Mouse (Mus musculus) ZHBTc4 (cell line): Measurements from ENCODE around the gene Axin2.

ENCODE experiments used
- DNase-seq: peaks from one replicate; pipeline ENCODE4 v3.0.0-alpha.2; 2011; ENCODE audit warnings: low read depth, low spot score

The Axin2 gene

GRCm38 (mm10) chr11:108973866-108974265 is 53.7 kb downstream of the Axin2 start:
- DNase-seq = no peak

GRCm38 (mm10) chr11:108975583-108975982 is 55.4 kb downstream of the Axin2 start:
- no peak for DNase-seq

DNA sequence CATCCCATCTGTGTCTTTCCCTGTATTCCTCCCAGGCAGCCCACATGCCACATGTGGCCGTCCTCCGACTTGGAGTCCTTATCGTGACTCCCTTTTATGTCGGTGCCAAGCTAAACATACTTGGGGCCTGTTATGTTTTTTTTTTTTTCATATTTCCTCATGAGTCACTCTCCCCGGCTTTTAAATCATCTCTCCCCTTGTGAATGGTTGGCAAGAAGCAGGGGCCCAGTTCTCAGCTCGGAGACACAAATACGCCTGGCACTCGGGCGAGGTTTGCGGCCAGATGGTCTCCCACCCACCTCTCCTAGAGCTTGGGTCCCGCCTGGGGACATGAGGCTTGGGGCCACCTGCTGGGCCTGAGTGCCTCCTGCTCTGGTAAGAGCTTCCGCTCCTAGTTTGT is 60.4 kb downstream of the Axin2 start:
- no peak for DNase-seq

DNA sequence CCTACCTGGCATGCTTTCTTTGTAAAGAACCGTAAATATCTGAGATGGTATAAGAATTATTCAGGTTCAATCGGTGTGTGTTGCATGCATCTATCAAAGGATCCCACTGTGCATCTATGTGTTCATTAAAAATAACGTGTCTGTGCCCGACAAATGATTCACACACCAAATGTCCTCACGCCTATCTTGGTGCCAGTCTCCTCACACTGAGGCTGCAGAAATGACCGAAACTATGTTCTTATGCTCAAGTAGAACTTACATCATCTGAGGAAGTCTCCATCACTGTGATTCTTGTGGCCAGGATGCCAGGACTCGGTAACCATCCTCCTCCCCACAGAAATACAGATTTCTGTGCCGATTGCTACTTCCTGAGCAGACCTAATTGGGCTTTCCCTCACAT is 60.9 kb downstream of the Axin2 start:
- DNase-seq = no peak

DNA sequence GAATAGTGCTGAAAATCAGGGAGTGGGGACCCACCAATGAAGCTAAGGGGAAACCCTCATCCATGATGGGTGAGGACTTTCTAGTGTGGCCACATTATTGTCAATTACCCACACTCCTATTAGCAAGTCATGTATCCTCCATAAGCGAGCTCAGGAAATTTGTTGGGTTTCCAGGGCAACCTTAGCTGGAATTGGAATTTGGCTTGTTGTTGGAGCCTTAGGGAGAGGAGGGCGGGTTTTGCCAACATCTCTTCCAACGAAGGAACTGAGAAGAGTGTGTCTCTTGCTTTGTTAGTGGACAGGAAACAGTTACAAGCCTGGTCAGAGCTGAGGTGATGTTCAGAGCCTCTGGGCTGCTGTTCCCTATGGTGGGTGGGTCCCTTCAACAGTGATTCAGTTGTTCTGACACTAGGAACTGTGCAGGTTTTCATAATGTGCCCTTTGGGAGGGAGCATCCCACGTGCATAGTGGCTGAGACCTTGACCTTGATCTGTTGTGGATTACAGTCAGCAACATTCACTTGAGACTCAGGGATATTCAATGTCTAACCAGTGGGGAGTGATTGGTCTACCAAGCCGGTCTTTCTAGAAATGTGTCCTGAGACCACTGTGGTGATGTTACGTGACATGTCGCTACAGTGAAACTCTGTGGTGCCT is 63.4 kb downstream of the Axin2 start:
- no peak for DNase-seq

GRCm38 (mm10) chr11:108984711-108985419 is 64.7 kb downstream of the Axin2 start:
- DNase-seq = no peak

GRCm38 (mm10) chr11:108985836-108986235 is 65.7 kb downstream of the Axin2 start:
- DNase-seq = no peak

- DNase-seq = no peak
These were observed 67.1 kb downstream of the Axin2 start for GRCm38 (mm10) chr11:108987226-108987625.

DNA sequence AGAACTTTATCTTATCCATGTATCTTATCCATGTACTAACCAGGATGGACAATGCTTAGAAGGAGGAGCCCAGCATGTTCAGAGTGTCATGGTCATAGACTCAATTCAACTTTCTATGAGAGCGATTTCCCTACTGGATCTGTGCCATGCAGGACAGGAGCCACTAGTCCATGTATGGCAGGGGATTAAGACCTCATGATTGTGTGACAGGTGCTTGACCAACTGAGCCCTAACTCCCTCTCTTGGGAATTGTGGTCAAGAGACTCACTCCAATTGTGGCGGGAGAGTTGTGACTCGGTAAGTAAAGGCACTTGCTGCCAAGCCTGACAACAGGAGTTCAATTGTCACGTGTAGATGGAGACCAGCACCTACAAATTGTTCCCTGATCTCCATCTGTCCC is 67.6 kb downstream of the Axin2 start:
- DNase-seq = no peak

DNA sequence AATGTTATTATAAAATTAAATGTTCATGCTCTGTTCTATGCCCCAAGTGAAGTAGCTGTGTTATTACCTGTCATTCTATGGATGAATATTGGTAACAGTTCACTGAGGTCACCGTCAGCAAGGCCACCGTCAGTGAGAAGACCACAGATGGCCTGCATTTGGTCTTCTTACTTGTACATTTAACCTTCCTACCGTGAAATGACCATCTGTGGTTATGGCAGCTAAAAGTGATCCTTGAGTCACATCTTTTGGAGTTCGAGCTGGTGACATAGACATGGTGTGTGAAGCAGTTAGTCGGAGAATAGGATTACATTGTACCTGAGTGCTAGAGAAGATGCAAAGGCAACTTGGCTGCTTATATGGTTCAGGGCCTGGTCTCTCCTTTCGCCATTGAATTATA is 68.1 kb downstream of the Axin2 start:
- DNase-seq = no peak

DNA sequence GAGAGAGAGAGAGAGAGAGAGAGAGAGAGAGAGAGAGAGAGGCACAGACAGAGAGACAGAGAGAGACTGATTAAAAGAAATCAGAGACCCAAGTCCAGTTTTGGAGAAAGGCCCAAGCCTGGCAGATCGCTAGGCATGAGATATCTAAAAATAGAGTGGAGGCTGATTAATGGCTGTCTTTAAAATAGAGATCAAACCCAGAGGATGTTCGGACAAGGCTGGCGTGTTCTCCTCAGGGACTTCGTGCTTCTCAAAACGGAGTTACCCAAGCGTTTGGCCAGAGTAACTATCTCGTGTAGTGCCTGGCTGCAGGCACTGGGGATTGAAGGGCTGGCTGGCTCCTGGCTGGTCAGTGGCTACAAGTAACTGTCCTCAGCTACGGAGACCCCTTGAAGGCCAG is 69.8 kb downstream of the Axin2 start:
- DNase-seq = no peak

- no peak for DNase-seq
These were observed 73.3 kb downstream of the Axin2 start for GRCm38 (mm10) chr11:108993414-108993813.

- DNase-seq = no peak
These were observed 75.2 kb downstream of the Axin2 start for GRCm38 (mm10) chr11:108995196-108995989.

DNA sequence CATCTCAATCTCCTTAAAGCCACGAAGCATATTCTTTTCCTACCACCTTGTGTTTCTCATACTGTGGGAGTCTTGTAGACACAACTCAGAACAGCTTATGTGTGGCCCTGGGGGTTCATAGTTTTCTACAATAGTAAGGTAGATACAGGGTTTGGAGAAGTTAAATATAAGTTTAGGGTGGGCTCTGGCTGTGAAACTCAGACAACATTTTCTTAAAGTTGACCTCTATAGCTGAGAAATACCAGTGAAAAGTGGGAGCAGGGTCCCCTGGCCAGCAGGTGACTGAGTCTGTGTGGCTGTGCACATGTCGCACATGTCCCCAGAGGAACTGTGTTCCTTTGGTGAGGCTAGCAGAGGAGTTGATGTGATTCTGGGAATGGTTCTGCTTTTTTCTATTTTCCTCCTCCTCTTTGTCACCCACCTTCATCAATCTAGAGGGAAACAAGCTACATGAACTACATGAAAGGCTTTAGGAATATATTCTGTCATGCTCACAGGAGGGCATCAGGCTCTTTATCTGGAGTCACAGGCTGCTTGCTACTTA is 75.9 kb downstream of the Axin2 start:
- DNase-seq = no peak

DNA sequence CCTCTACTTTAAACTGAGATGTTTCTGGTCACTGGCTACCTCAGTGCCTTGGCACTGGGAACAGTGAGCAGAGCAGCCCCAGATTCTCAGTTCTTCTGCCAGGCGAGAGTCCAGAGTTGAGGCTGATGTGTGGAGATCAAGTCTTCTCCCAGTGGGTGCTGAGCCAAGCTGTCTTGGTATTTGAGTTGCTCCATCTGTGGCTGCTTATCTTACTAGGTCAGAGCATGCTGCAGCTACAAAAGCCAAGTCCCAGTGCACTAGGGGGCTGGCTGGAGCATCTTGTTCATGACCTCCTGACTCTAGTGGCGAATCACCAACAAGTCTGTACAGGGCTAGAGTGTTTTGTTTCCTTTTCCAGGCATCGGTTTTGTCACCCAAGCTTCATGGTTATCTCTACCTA is 77.7 kb downstream of the Axin2 start:
- no peak for DNase-seq
